Mouse (Mus musculus) gastrocnemius, postnatal 36 days (tissue): ENCODE results near the gene Gstm3. TPM values are rescaled to one million over a fixed set of nuclear protein-coding genes. Genes with fewer than 3 reads are reported as not detected.
"Not testable (repeated sequence)": the region's sequence is repeated elsewhere in the genome, so short reads cannot be mapped to it uniquely, and the experiment has no call there.

Experiments used
- DNase-seq, 2 experiments: peaks; one replicate each; pipeline ENCODE4 v3.0.0; 2022
- intact Hi-C: fragments of 180-260 bp; cut with DNase I; formaldehyde crosslinking; loops from one replicate; pipeline ENCODE4 v1.15.1; 2025
- long read RNA-seq, 2 experiments: library from polyadenylated mRNA; stranded (forward); transcript quantifications; one replicate each; pipeline ENCODE4 v2.0.0; 2021
- total RNA-seq, 2 experiments: library from RNA; stranded (reverse); gene quantifications; 2 replicates each; pipeline ENCODE4 v1.2.3; 2021

The Gstm3 gene
- total RNA-seq, result not detected
- long read RNA-seq, experiment 1, result 0 reads
- long read RNA-seq, experiment 2, result 0 reads

- intact Hi-C loops, result no loop called here
- no peak for DNase-seq
Measured at GRCm38 (mm10) chr3:107968724-107969395, at the start of gene Gstm3. Gene Gstm3, minus strand, starts transcription at chr3:107969283.

GRCm38 (mm10) chr3:108018190-108018820 is 49.2 kb upstream of the Gstm3 start:
- intact Hi-C loops, result loop anchor here (2.0 to 5.0 kb wide), 2 partner anchors 44 to 66 kb away; no protein-coding TSS in a partner anchor
- no peak for DNase-seq

- DNase-seq, result peak; percentile 89 to 96
- intact Hi-C loops, result loop anchor here (2.0 to 5.0 kb wide), 2 partner anchors 45 to 65 kb away; no protein-coding TSS in a partner anchor
Measured at GRCm38 (mm10) chr3:108017473-108018189, 48.5 kb upstream of the Gstm3 start, which contains the start of gene Gstm1. Gene Gstm1, minus strand, starts transcription at chr3:108017973.

GRCm38 (mm10) chr3:108016468-108016867 is 47.4 kb upstream of the Gstm3 start:
- not testable (repeated sequence) for DNase-seq
- intact Hi-C loops, result loop anchor here (5.0 kb wide), 1 partner anchor 46 kb away; no protein-coding TSS in a partner anchor

- DNase-seq, result no peak
- intact Hi-C loops, result loop anchor here (5.0 kb wide), 1 partner anchor 47 kb away; no protein-coding TSS in a partner anchor
Measured at GRCm38 (mm10) chr3:108014974-108015346, 45.9 kb upstream of the Gstm3 start.

- DNase-seq, result no peak
- intact Hi-C loops, result no loop called here
Measured at GRCm38 (mm10) chr3:108014098-108014973, 45.3 kb upstream of the Gstm3 start.

- DNase-seq, result peak; percentile 51 to 53
- intact Hi-C loops, result no loop called here
Measured at GRCm38 (mm10) chr3:108013331-108013871, 44.3 kb upstream of the Gstm3 start.

- no peak for DNase-seq
- intact Hi-C loops, result no loop called here
Measured at GRCm38 (mm10) chr3:108011558-108011957, 42.5 kb upstream of the Gstm3 start.

GRCm38 (mm10) chr3:108010286-108010685 is 41.2 kb upstream of the Gstm3 start:
- no peak for DNase-seq
- intact Hi-C loops, result no loop called here

- DNase-seq, result no peak
- intact Hi-C loops, result no loop called here
Measured at GRCm38 (mm10) chr3:108002021-108002420, 32.9 kb upstream of the Gstm3 start.

- DNase-seq, result no peak
- intact Hi-C loops, result no loop called here
Measured at GRCm38 (mm10) chr3:107999491-107999890, 30.4 kb upstream of the Gstm3 start.

GRCm38 (mm10) chr3:107998591-107998990 is 29.5 kb upstream of the Gstm3 start:
- intact Hi-C loops, result no loop called here
- DNase-seq, result no peak

GRCm38 (mm10) chr3:107996576-107996975 is 27.5 kb upstream of the Gstm3 start:
- intact Hi-C loops, result no loop called here
- no peak for DNase-seq

- DNase-seq, intact Hi-C loops: not testable (repeated sequence)
Measured at GRCm38 (mm10) chr3:107995974-107996373, 26.9 kb upstream of the Gstm3 start.

GRCm38 (mm10) chr3:107986041-107986562 is 17.0 kb upstream of the Gstm3 start, which contains the start of gene Gstm2:
Gene Gstm2, minus strand, starts transcription at chr3:107986453.
- peak; percentile 34 to 36 for DNase-seq
- intact Hi-C loops, result no loop called here

- DNase-seq, intact Hi-C loops: not testable (repeated sequence)
Measured at GRCm38 (mm10) chr3:107985141-107985540, 16.1 kb upstream of the Gstm3 start.

- no peak for DNase-seq
- intact Hi-C loops, result no loop called here
Measured at GRCm38 (mm10) chr3:107984471-107984870, 15.4 kb upstream of the Gstm3 start.

GRCm38 (mm10) chr3:107983771-107984170 is 14.7 kb upstream of the Gstm3 start:
- no peak for DNase-seq
- intact Hi-C loops, result no loop called here

GRCm38 (mm10) chr3:107982726-107983125 is 13.6 kb upstream of the Gstm3 start:
- intact Hi-C loops, result no loop called here
- no peak for DNase-seq
